Mouse (Mus musculus): ENCODE data around the gene Fhad1. TPM values are rescaled to one million over a fixed set of nuclear protein-coding genes. Genes with fewer than 3 reads are reported as not detected.

Gene Fhad1
- polyA plus RNA-seq, 1 experiment from 2014 or later = 1.3 TPM

DNA sequence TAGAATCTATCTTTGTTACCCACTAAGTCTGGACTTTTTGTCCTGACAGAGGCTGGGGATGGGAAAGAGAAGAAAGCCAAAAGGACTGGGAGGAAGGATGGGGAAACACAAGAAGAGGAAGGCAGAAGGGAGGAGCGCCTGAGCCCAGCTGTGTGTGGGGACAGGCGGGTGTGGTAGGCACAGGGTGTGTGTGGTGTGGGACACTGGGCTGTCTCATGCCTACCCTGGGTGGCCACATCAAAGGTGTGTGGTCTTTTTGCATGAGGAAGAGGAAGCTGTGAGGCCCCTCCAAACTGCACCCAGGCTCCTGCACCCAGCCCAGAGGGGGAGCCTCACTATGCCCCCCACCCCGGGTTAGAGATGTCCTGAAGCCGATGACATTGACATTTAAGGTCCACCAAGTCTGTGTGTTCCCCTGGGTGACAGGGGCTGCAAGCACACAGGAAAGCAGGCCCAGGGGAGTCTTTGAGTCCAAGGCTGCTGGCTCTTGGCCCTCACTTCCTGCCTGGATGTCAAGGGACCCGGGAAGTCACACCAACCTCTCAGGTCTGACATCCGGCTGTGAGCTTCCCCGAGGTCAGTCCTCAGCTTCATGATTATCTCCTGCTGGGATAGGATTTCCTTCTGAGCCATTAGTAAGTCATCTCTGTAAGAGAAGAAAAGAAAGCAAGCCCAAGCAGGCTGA lies 97.0 kb downstream of the Fhad1 start:
- ATAC-seq = no peak

DNA sequence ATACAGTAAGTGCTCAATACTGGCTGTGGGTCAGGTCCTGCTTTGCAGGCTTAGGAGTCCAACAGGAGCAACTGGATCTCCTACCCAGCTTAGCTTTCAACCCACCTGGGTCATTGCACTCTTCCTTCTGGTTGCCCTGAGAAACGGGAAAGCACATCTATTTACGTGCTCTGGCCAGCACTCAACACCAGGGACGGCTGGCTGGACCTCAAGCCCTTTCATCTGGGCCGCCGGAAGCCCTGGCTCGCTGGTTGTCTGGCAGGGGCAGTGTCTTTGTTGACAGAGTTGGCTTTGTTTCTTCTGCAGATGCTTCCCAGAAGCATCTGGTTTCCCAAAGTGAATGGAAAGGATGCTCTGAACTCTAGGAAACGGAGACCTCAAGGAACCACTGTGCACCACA lies 100.8 kb downstream of the Fhad1 start:
- DNase-seq (ENCODE audit: low spot score) (peak; percentile 38), ATAC-seq (no peak)
- Histone ChIP-seq H3K4me3 (ENCODE audit: low read depth, low read length) (no peak overlapping the region), H3K9me3 (replicated peaks; ENCODE audit: control insufficient read depth, low read length) (no peaks in the 10 kb centered on the region), H3K4me1 (ENCODE audit: control insufficient read depth, insufficient read depth, low read length) (no peaks in the 10 kb centered on the region), H3K27ac (ENCODE audit: low read depth, low read length) (0 out of 2 replicates have a peak overlapping the region, but pooled peaks have one; percentile 52), H3K4me2 (ENCODE audit: low read length) (no peak overlapping the region), H3K36me3 (ENCODE audit: control insufficient read depth, insufficient read depth, low read length) (no peaks in the 10 kb centered on the region), H3K27me3 (replicated peaks; ENCODE audit: control insufficient read depth, insufficient read depth, low read length) (no peaks in the 10 kb centered on the region), H3K9ac (ENCODE audit: low read length) (no peak overlapping the region)
- 50% methylated on average over 7 of the region's 7 CpGs for WGBS

More for the DNA sequence above, 97.0 kb downstream of the Fhad1 start:
- Histone ChIP-seq H3K27ac (ENCODE audit: low read depth, low read length) (no peak overlapping the region), H3K9ac (ENCODE audit: low read length) (no peak overlapping the region), H3K9me3 (replicated peaks; ENCODE audit: control insufficient read depth, low read length) (no peaks in the 10 kb centered on the region), H3K4me2 (ENCODE audit: low read length) (no peak overlapping the region), H3K27me3 (replicated peaks; ENCODE audit: control insufficient read depth, insufficient read depth, low read length) (no peaks in the 10 kb centered on the region), H3K4me3 (ENCODE audit: low read depth, low read length) (no peak overlapping the region), H3K4me1 (ENCODE audit: control insufficient read depth, insufficient read depth, low read length) (no peaks in the 10 kb centered on the region), H3K36me3 (ENCODE audit: control insufficient read depth, insufficient read depth, low read length) (no peaks in the 10 kb centered on the region)
- DNase-seq (ENCODE audit: low spot score) = no peak
- WGBS = 69% methylated on average over 7 of the region's 7 CpGs

DNA sequence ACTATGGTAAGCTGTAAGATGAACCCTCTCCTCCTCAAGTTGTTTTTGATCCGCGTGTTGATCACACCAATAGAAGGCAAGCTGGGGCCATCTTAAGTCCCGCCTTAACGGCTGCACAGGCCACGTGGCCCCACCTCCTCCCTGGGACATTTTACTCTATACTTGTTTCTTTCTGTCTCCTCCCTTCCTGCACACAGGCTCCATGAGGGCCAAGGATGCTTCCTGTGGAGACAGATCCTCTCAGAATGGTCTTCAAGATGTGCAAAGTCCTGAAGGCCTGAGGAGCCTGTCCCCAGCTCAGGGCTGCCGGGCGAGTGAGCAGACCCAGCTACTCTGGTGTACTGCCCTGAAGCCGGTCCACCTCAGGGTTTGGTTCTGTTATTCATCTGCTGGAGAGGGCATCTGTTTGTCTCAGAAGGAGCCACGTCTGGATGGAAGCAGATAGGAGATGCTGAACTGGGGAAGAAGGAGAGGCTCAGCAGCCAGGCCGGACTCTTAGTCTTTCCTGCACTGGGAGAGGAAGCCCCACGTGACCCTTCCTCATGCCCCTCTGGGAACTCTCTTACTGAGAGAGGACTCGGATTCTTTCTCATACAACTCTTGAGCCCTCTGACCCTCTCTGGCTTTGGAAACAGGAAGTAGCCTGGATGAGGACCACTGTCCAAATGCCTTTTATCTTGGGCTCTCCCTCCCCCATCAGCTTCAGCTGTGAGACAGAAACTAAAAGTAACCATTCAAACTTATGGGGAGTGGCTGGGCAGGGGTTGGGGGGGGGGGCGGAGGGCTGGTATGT lies 101.5 kb downstream of the Fhad1 start:
- ATAC-seq = no peak
- no peak overlapping the region for H3K9ac ChIP-seq (ENCODE audit: low read length)
- H3K4me3 ChIP-seq (ENCODE audit: low read depth, low read length) = no peak overlapping the region
- no peak overlapping the region for H3K4me2 ChIP-seq (ENCODE audit: low read length)
- no peaks in the 10 kb centered on the region for H3K36me3 ChIP-seq (ENCODE audit: control insufficient read depth, insufficient read depth, low read length)
- H3K27me3 ChIP-seq (replicated peaks; ENCODE audit: control insufficient read depth, insufficient read depth, low read length) = no peaks in the 10 kb centered on the region
- H3K4me1 ChIP-seq (ENCODE audit: control insufficient read depth, insufficient read depth, low read length) = no peaks in the 10 kb centered on the region
- H3K27ac ChIP-seq (ENCODE audit: low read depth, low read length) = no peak overlapping the region
- no peaks in the 10 kb centered on the region for H3K9me3 ChIP-seq (replicated peaks; ENCODE audit: control insufficient read depth, low read length)
- no peak for DNase-seq (ENCODE audit: low spot score)
- 92% methylated on average over 13 of the region's 13 CpGs for WGBS

DNA sequence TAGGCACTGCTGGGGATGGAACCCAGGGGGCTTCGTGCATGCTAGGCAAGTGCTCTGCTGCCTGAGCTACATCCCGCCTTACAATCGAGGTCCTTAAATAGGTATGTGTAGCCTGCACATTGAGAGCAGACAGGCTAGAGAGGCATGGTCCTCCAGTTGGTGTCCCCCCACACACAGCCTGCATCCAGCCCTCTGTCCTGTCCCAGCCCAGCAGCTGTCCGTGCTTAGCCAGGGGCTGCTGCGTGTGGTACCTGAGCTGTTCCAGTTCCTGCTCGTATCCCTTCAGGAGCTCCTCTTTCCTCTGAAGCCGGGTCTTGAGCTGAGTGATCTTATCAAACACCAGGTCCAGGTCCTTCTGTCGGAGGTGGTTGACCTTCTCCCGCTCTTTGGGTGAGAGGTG lies 110.2 kb downstream of the Fhad1 start:
- 85% methylated on average over 9 of the region's 9 CpGs for WGBS
- no peak for ATAC-seq

DNA sequence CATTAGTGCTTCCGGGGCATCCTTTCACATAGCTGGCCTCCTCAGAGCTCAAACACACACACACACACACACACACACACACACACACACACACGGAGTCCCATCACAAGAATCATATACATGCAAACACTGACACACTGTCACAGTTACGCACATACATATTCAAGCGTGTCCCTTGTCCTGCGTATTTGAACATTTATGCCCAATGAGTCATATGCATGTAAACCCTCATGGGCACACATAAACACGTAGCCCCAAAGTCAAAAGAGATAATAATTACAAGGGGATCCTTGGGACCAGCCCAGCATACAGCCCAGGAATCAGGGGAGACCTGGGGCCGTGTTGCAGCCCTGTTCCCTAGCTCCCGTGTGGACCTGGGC lies 112.4 kb downstream of the Fhad1 start:
- H3K9me3 ChIP-seq (replicated peaks; ENCODE audit: control insufficient read depth, low read length) = no peaks in the 10 kb centered on the region
- WGBS = 62% methylated on average over 8 of the region's 8 CpGs
- ATAC-seq (no peak), DNase-seq (ENCODE audit: low spot score) (no peak)
- H3K4me3 ChIP-seq (ENCODE audit: low read depth, low read length) = no peak overlapping the region
- no peaks in the 10 kb centered on the region for H3K36me3 ChIP-seq (ENCODE audit: control insufficient read depth, insufficient read depth, low read length)
- peak overlapping the region; percentile 87 for H3K27ac ChIP-seq (ENCODE audit: low read depth, low read length)
- H3K9ac ChIP-seq (ENCODE audit: low read length) = no peak overlapping the region
- H3K4me2 ChIP-seq (ENCODE audit: low read length) = no peak overlapping the region
- no peaks in the 10 kb centered on the region for H3K27me3 ChIP-seq (replicated peaks; ENCODE audit: control insufficient read depth, insufficient read depth, low read length)
- H3K4me1 ChIP-seq (ENCODE audit: control insufficient read depth, insufficient read depth, low read length) = peaks cover 48% of the 10 kb centered on the region

More for the DNA sequence above, 110.2 kb downstream of the Fhad1 start:
- no peaks in the 10 kb centered on the region for H3K36me3 ChIP-seq (ENCODE audit: control insufficient read depth, insufficient read depth, low read length)
- H3K4me1 ChIP-seq (ENCODE audit: control insufficient read depth, insufficient read depth, low read length) = peaks cover 30% of the 10 kb centered on the region
- no peaks in the 10 kb centered on the region for H3K9me3 ChIP-seq (replicated peaks; ENCODE audit: control insufficient read depth, low read length)
- H3K27me3 ChIP-seq (replicated peaks; ENCODE audit: control insufficient read depth, insufficient read depth, low read length) = no peaks in the 10 kb centered on the region
- no peak overlapping the region for H3K27ac ChIP-seq (ENCODE audit: low read depth, low read length)
- H3K4me3 ChIP-seq (ENCODE audit: low read depth, low read length) = no peak overlapping the region
- no peak overlapping the region for H3K4me2 ChIP-seq (ENCODE audit: low read length)
- H3K9ac ChIP-seq (ENCODE audit: low read length) = no peak overlapping the region
- no peak for DNase-seq (ENCODE audit: low spot score)

DNA sequence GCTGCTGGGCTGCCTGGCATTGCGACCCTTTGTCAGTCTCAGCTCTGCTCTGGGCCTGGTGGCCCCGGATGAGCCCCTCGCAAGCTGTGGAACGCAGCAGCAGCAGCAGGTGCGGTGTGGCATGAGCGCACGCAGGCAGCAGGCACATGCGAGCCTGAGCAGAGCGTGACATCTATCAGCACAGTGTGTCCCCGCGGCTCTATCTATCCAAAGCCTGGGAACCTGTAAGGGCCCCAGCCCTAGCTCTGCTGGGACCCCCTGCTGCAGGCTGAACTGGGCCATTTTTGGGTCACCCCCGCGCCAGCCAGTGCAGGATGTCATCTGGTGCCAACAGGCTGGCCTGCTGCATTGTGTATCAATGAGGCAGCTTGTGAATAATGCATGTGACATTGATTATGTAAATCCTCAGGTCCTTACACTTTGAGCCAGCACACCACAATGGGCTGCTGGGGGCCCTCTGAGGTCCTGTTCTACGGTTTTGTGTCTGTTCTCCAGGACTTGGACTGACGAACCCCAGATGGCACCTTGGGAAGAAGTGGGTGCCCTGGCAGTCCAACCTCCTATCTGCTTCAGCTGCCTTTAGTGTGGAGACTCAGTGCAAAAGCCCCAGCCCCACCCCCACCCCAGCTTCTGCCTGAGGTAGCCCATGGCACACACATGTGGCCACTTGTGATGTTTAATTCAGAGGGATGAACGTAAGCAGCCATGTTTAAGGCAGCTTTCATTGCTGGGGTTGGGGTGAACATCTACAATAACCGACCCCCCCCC lies 113.0 kb downstream of the Fhad1 start:
- Histone ChIP-seq H3K9me3 (replicated peaks; ENCODE audit: control insufficient read depth, low read length) (no peaks in the 10 kb centered on the region), H3K4me1 (ENCODE audit: control insufficient read depth, insufficient read depth, low read length) (peaks cover 53% of the 10 kb centered on the region), H3K27ac (ENCODE audit: low read depth, low read length) (peak overlapping the region; percentile 87), H3K27me3 (replicated peaks; ENCODE audit: control insufficient read depth, insufficient read depth, low read length) (no peaks in the 10 kb centered on the region), H3K4me3 (ENCODE audit: low read depth, low read length) (no peak overlapping the region), H3K4me2 (ENCODE audit: low read length) (peak overlapping the region; percentile 34), H3K36me3 (ENCODE audit: control insufficient read depth, insufficient read depth, low read length) (no peaks in the 10 kb centered on the region), H3K9ac (ENCODE audit: low read length) (peak overlapping the region; percentile 46)
- WGBS = 8% methylated on average over 17 of the region's 17 CpGs
- peak; percentile 86 for DNase-seq (ENCODE audit: low spot score)
- peak; percentile 78 for ATAC-seq

DNA sequence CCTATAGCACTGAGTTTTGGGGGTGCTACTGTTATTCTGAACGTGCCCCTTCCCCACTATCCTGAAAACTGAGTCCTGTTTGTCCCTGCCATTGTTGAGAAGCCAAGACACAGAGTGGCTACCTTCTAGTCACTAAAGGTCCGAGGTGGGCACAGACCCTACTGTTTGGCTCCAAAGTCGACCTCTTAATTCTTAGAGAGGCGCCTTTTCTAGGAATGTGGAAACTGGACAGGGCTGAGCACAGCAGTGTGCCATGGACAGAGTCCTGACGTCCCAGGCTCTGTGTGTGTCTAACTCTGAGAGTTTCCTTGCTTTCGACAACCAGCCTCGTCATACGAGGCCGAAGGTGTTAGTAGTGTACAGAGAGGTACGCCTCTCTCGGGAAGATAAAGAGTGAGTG lies 114.5 kb downstream of the Fhad1 start:
- 33% methylated on average over 11 of the region's 11 CpGs for WGBS
- no peak overlapping the region for H3K4me2 ChIP-seq (ENCODE audit: low read length)

DNA sequence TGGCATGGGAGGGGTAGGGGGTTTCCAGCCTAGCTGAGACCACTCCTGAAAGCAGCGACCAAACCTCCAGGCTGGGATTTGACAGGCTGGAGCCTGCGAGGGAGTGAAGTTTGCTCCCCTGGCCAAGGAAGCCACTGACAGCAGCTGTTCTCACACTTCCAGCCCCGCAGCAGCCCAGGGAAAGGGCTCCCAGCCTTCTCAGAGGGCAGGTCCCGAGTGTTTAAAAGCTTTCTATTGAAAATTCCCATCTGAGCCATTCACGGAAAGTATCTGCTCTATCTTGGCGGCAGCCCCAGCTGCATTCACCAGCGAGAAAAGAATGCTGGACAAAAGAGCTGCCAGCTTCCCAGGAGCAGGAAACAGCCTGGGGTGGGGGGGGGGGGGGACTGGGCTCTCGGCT lies 114.9 kb downstream of the Fhad1 start:
- Histone ChIP-seq H3K4me2 (ENCODE audit: low read length) (no peak overlapping the region), H3K36me3 (ENCODE audit: control insufficient read depth, insufficient read depth, low read length) (no peaks in the 10 kb centered on the region), H3K27me3 (replicated peaks; ENCODE audit: control insufficient read depth, insufficient read depth, low read length) (no peaks in the 10 kb centered on the region), H3K4me3 (ENCODE audit: low read depth, low read length) (no peak overlapping the region), H3K4me1 (ENCODE audit: control insufficient read depth, insufficient read depth, low read length) (peaks cover 57% of the 10 kb centered on the region), H3K9me3 (replicated peaks; ENCODE audit: control insufficient read depth, low read length) (no peaks in the 10 kb centered on the region), H3K9ac (ENCODE audit: low read length) (no peak overlapping the region), H3K27ac (ENCODE audit: low read depth, low read length) (peak overlapping the region; percentile 87)
- peak; percentile 63 for ATAC-seq
- DNase-seq (ENCODE audit: low spot score) = peak; percentile 93
- 0% methylated on average over 8 of the region's 8 CpGs for WGBS

More for the DNA sequence above, 114.5 kb downstream of the Fhad1 start:
- Histone ChIP-seq H3K9me3 (replicated peaks; ENCODE audit: control insufficient read depth, low read length) (no peaks in the 10 kb centered on the region), H3K4me3 (ENCODE audit: low read depth, low read length) (no peak overlapping the region), H3K27ac (ENCODE audit: low read depth, low read length) (peak overlapping the region; percentile 87), H3K9ac (ENCODE audit: low read length) (no peak overlapping the region), H3K27me3 (replicated peaks; ENCODE audit: control insufficient read depth, insufficient read depth, low read length) (no peaks in the 10 kb centered on the region), H3K4me1 (ENCODE audit: control insufficient read depth, insufficient read depth, low read length) (peaks cover 57% of the 10 kb centered on the region), H3K36me3 (ENCODE audit: control insufficient read depth, insufficient read depth, low read length) (no peaks in the 10 kb centered on the region)
- DNase-seq (ENCODE audit: low spot score) (no peak), ATAC-seq (no peak)
